Mouse (Mus musculus): Measurements from ENCODE around the gene Lrp6.

Gene Lrp6

DNA sequence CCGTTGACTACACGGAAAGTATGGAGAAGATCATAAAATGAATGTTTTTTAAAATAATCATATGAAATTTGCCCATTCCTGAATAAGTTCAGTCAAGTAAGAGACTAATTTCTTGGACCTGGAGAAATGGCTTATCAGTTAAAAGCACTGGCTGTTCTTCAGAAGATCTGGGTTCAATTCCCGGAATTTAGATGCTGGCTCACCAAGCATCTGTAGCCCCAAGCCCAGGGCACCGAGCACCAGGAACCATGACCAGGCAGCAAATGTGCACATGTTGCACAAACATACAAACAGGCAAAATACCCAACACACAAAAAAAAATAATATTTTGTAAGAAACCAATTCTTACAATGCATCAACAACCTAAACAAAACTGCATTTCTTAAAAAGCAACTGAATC lies 37.4 kb downstream of the Lrp6 start:
- no peak for DNase-seq

DNA sequence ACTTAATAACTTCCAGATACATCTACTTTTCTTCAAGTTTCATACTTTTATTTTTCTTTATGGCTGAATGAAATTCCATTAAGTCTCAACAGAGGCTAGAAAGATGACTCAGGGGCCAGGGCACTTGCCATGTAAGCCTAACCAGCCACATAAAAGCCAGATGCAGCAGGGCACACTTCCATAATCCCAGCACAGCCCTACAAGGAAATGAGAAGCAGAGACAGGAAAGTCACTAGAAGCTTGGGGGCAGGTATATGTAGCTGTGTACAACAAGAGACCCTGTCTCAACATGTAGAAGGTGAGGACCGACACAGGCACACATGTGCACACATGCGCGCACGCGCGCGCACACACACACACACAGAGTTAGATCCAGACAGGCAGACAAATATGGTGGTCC lies 38.4 kb downstream of the Lrp6 start:
- DNase-seq = no peak

GRCm38 (mm10) chr6:134527596-134528128 lies 39.1 kb downstream of the Lrp6 start:
- DNase-seq = no peak

DNA sequence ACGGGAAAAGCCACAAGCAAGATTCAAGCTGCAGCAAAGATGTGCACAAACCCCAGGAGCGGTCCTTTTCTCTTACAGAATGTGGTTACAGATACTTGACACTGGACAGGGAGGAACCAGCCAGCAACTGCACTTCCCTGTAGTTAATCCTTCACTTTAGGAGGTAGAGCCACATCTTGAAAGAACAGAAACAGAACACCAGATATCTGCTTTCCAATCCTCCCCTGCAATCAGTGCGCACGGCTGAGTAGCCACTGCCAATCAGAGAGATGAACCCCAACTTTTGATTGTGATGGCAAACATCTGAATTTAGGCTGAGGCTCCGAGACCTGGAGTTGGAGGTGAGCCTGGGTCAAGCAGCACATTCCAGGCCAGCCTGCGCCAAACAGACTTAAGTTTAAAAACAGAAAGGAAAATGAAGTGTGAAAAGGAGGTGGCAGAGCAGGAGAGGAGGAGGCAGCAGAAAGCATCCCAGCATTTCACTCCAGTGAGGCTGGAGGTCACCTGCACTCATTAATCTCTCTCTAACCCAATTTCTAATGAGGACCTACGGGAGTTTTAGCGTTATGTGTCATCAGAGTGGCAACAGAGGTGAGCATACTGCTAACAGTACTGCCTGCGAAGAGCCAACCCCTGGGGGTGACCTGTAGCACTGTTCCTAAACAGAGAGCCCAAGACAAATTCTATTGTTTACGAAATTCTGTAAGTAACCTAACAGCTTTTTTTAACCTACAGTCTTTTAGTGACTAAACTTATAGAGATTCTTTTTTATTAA lies 39.8 kb downstream of the Lrp6 start:
- DNase-seq = no peak

- DNase-seq = no peak
Observed at GRCm38 (mm10) chr6:134526275-134526674, 40.5 kb downstream of the Lrp6 start.

DNA sequence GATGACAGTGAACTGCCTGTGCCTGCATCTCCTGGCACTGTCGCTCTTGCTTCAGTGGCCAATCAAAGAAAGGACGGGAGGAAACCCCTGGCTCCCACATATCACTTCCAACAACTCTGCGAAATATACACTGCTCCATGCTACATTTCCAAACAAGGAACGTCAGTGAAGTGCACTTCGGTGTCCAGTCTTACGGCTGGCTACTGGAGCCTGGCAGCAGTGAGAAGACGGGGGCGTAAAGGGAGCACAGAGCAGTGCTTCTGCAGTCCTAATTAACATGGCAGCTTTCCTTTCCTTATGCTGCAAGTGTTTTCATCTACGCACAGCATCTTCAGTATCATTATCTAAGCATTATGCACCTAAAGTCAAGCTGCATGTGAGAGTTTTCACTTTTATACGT lies 45.4 kb downstream of the Lrp6 start:
- no peak for DNase-seq

GRCm38 (mm10) chr6:134520821-134521220 lies 45.9 kb downstream of the Lrp6 start:
- DNase-seq = no peak

GRCm38 (mm10) chr6:134518450-134518849 lies 48.3 kb downstream of the Lrp6 start:
- no peak for DNase-seq

DNA sequence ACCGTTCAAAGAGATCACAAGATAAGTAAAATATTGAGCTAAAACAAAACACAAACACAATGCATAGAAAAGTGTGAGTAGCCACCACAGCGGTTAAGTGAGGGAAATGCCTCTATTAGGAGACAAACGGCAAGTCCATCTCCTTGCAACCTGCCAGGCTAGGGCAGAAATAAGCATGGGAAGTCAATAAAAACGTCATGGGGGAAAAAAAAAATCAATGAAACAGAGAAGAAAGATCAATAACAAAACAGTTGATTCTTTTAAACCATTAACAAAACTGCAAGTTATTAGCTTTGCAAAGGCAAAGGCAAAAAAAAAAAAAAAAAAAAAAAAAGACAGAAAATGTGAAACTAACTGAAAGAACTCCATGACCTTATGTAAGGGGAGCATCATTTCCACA lies 49.6 kb downstream of the Lrp6 start:
- no peak for DNase-seq

GRCm38 (mm10) chr6:134515416-134515815 lies 51.3 kb downstream of the Lrp6 start:
- DNase-seq = no peak

GRCm38 (mm10) chr6:134513896-134514510 lies 52.8 kb downstream of the Lrp6 start:
- no peak for DNase-seq

DNA sequence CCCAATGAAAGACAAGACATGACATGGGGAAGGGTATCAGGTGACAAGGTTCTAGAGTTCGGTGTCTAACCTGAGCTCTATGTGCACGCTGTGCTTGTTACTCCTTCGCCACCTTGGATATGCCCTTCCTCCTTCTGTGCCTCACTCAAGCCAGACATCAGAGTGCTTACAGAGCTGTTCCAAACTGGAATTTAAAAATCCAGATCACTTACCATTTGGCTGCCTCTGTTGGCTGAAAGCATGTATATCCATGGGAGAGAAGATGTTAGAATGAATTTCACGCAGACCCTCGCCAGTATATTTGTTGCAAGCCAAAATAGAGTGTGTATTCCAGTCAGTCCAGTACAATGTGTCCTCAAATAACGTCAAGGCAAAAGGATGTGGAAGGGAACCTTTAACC lies 53.8 kb downstream of the Lrp6 start:
- no peak for DNase-seq

DNA sequence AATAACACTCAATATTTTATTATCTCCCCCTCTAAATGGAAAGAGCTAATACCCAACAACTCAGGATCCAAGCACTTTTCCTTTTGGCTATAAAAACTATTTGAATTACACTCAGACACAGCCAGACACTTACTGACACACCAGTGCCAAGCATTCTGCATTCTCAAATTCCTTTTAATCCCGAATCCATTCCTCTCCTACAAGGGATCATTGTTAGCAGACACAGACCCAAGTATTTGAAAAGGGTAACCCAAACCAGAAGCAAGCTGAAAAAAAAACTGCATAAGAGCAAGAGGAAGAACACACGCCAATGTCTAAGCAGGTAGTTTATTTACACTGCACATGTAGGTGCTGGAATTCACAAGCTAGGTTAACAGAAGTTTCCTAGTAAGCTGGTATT lies 54.3 kb downstream of the Lrp6 start:
- no peak for DNase-seq

GRCm38 (mm10) chr6:134511118-134511517 lies 55.6 kb downstream of the Lrp6 start:
- DNase-seq = no peak

DNA sequence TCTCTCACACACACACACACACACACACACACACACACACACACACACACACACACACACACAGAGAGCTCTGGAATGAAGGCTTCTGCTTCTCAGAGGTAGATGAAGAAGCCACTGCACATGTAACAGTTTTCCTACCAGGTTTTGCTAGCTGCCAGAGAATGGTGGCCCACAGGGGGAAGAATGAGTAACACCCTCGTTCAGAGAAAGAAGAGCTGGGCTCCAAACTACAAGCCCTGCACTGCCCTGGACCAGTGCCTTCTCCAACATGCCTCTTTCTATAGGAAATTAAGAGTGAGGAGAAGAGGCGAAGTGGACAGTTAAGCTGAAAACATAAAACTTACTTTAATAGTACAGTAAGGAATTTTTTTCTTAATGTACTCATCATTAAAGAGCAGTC lies 56.5 kb downstream of the Lrp6 start:
- no peak for DNase-seq

DNA sequence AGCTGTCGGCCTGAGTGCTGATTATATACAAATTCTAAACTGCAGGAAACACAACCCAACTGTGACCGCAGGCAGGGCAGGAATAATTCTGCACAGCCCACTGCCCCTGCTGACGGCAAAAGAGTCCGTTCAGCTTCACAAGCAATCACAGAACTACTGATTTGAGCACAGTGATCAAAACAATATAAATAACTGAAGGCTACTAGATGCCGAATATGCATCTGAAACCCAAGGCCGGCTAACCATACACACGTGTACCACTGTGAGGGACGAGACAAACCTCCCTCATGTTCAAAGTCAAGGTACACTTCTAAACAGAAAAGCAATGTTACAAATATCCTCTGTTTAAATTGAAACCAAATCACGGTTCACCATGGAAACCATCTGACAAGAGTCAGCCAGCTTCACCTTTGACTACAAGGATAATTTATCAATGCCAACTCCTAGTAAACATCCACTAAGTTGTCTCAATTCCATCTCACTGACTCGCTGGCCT lies 57.0 kb downstream of the Lrp6 start:
- no peak for DNase-seq

DNA sequence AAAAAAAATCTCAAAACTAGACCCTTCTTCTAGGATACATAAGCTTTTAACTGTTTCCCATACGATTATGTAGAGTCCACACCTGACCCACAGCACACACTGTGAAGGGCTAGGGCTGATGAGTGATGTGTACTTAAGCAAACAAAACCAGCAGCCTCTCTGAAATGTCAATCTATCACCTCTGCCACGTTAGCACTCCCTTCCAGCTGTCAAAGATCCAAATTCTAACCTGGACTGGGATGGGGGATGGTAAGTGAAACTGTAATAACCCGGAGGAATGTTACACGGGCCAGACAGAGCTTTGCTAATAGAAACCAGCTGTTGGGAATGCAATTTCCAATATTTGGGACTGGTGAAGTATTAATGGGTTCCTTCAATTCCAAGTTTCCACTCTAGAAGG lies 61.9 kb downstream of the Lrp6 start:
- no peak for DNase-seq

DNA sequence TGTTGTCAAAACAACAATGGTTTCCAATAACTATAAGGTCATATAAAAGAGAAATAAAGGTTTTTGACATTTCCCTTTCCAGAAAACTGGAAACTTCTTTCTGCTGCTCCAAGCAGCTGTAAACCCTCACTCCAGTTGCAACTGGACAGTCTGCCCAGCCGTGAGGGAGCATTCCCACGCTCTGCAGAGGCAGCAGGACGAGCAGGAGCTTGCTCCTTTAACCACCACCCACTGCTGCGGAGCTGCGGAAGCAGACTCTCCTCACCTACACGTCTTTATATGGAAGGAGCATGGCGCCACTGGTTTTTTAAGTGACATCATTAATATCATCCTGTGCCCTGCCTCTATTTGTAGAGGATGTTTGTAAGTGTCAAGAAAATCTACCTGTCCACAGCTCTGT lies 64.4 kb downstream of the Lrp6 start:
- no peak for DNase-seq

DNA sequence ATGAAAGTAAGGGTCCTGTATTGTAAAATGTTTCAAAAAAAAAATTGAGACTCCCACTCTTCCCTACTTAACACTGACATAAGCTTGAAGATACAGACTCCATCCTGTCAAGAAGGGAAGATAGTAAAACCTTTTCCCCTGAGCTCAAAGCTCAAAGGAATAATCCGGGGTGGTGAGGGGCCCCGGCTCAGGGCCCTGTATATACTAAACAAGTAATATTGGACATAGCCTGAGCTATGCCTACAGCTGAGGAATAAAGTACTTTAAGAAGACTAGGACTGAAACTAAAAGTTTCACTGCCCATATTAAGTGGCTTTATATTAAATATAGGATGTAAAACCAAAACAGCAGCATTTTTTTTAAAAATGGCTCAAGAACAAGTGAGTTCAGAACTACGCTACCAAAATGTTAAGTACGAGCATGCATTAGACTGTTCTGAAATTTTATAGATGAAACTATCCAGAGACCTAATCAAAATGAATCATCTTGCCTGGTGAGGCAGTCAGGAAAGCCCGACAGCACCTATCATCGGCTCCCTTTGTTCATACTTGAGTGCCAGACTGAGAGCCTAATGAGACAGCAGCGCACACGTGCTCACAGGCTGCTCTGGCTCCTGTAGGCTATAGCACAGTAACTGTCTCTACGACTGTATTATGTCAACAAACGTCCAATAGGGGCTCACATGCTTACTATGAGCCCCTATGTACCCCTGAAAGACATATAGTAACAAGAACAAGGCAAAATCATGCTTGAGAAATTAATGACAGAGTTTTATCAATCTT lies 66.2 kb downstream of the Lrp6 start:
- DNase-seq = no peak

- DNase-seq = no peak
Observed at GRCm38 (mm10) chr6:134499089-134499488, 67.7 kb downstream of the Lrp6 start.

DNA sequence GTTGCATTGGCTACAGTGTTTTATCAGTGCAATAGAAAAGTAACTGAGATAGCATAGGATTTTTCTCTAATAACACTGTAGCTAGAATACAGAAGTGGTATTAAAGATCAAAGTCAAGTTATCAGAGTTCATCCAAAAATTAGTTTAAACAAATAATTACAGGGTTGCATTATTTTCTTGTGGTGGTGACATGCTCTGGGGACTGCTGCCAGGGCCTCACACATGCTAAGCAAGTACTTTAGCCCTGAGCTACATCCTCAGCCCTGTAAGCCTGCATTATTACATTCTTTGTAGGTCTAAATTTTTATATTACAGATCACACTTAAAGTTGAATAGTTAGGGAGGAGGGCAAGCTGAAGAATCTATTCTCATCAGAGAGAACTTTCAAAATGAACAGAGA lies 68.2 kb downstream of the Lrp6 start:
- DNase-seq = no peak

GRCm38 (mm10) chr6:134494828-134495698 lies 71.7 kb downstream of the Lrp6 start:
- no peak for DNase-seq

DNA sequence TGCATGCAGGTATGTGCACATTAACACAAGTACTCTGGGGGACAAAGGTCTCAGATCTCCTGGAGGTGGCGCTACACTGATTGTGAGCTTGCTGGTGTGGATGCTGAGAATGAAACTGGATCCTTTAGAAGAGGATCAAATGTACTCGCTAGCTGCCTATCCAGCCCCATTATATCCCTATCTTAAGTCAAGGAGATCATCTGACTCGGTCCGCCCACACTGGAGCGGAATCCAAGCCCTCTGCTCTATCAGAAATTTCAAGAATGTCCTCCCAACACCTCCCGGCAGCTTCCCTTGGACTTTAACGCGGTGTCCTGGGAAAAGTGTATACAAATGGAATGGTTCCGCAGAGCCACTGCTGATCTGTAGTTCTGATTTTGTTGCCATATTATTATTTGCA lies 77.1 kb downstream of the Lrp6 start:
- DNase-seq = no peak

All from cerebellum, adult 9-11 months (tissue).